Mouse (Mus musculus) neural tube, embryonic 11.5 days (tissue): Measurements from ENCODE around the gene Fbxo42. TPM values are rescaled to one million over a fixed set of nuclear protein-coding genes. Genes with fewer than 3 reads are reported as not detected.

Source experiments
- ATAC-seq: fragments of 200-750 bp; cut with Nextera tagmentation; 2 replicates; pipeline ENCODE4 v1.8.0; 2017; ENCODE audit warnings: moderate number of reproducible peaks, mild to moderate bottlenecking, moderate TSS enrichment, moderate library complexity; ENCODE audit not compliant: insufficient read depth, low FRiP score, low TSS enrichment
- DNase-seq: peaks from one replicate; pipeline ENCODE4 v3.0.0-alpha.2; 2015; ENCODE audit warnings: low spot score
- H3K27ac ChIP-seq: fragments of 300-500 bp; sonication (generic); 2 replicates; pipeline ENCODE4 v1.5.1; 2014; ENCODE audit warnings: low read depth, mild to moderate bottlenecking, low read length
- H3K27me3 ChIP-seq: fragments of 300-500 bp; sonication (generic); 2 replicates; pipeline ENCODE4 v1.6.1; 2014; ENCODE audit warnings: mild to moderate bottlenecking, low read length, mixed read lengths; ENCODE audit not compliant: control insufficient read depth, insufficient read depth
- H3K36me3 ChIP-seq: fragments of 300-500 bp; sonication (generic); 2 replicates; pipeline ENCODE4 v1.6.1; 2014; ENCODE audit warnings: mild to moderate bottlenecking, low read length, moderate library complexity, mixed read lengths; ENCODE audit not compliant: control insufficient read depth, insufficient read depth
- H3K4me1 ChIP-seq: fragments of 300-500 bp; sonication (generic); 2 replicates; pipeline ENCODE4 v1.6.1; 2014; ENCODE audit warnings: low read length, mixed read lengths; ENCODE audit not compliant: control insufficient read depth, insufficient read depth
- H3K4me2 ChIP-seq: fragments of 300-500 bp; sonication (generic); 2 replicates; pipeline ENCODE4 v1.6.1; 2014; ENCODE audit warnings: low read depth, mild to moderate bottlenecking, moderate library complexity
- H3K4me3 ChIP-seq: fragments of 300-500 bp; sonication (generic); 2 replicates; pipeline ENCODE4 v1.5.1; 2014; ENCODE audit warnings: low read depth, low read length
- H3K9ac ChIP-seq: fragments of 300-500 bp; sonication (generic); 2 replicates; pipeline ENCODE4 v1.6.1; 2014; ENCODE audit warnings: mild to moderate bottlenecking, low read length
- H3K9me3 ChIP-seq: fragments of 300-500 bp; sonication (generic); 2 replicates; pipeline ENCODE4 v1.6.1; 2016; ENCODE audit warnings: low read length; ENCODE audit not compliant: control insufficient read depth
- WGBS: fragments of 180-500 bp; shearing (Covaris S2); extraction: QIAGEN DNeasy Blood & Tissue Kit; methylation state at CpG from one replicate; pipeline ENCODE4 v1.1.7; 2014; 5-methylcytosine and 5-hydroxymethylcytosine counted together
- polyA plus RNA-seq: library from polyadenylated mRNA; unstranded; fragments of >200 nt; fragmentation: Nextera tagmentation; extraction: Ambion mirVana; gene quantifications from 2 replicates; pipeline ENCODE4 v1.2.1, GENCODE M21; 2014

Fbxo42 gene
- polyA plus RNA-seq, 1 experiment from 2014 or later, result 29.3 TPM

- no peak for DNase-seq
- H3K4me2 ChIP-seq, result no peak overlapping the region
- WGBS, result 36% methylated on average over 5 of the region's 5 CpGs
- H3K4me1 ChIP-seq, result peaks cover 25% of the 10 kb centered on the region
- peaks cover 92% of the 10 kb centered on the region for H3K27me3 ChIP-seq
- no peak overlapping the region for H3K27ac ChIP-seq
- H3K4me3 ChIP-seq, result no peak overlapping the region
- H3K36me3 ChIP-seq, result no peaks in the 10 kb centered on the region
- no peaks in the 10 kb centered on the region for H3K9me3 ChIP-seq
- no peak for ATAC-seq
- H3K9ac ChIP-seq, result peak overlapping the region; percentile 18; the same call in 1 of the 2 replicates
Measured at GRCm38 (mm10) chr4:141244401-141244800, 96.7 kb downstream of the Fbxo42 start.

- no peak overlapping the region for H3K27ac ChIP-seq
- peaks cover 90% of the 10 kb centered on the region for H3K27me3 ChIP-seq
- DNase-seq (peak; percentile 36), ATAC-seq (no peak)
- peaks cover 25% of the 10 kb centered on the region for H3K4me1 ChIP-seq
- no peaks in the 10 kb centered on the region for H3K9me3 ChIP-seq
- no peaks in the 10 kb centered on the region for H3K36me3 ChIP-seq
- WGBS, result 15% methylated on average over 9 of the region's 9 CpGs
- H3K4me3 ChIP-seq, result no peak overlapping the region
- no peak overlapping the region for H3K4me2 ChIP-seq
- H3K9ac ChIP-seq, result peak overlapping the region; percentile 26; the same call in 1 of the 2 replicates
Measured at GRCm38 (mm10) chr4:141244931-141245425, 97.3 kb downstream of the Fbxo42 start.

- Histone ChIP-seq H3K9ac (no peak overlapping the region), H3K4me2 (no peak overlapping the region; the same call in 1 of the 2 replicates), H3K27ac (no peak overlapping the region), H3K4me3 (no peak overlapping the region), H3K27me3 (peaks cover 77% of the 10 kb centered on the region), H3K9me3 (no peaks in the 10 kb centered on the region), H3K4me1 (peaks cover 25% of the 10 kb centered on the region), H3K36me3 (no peaks in the 10 kb centered on the region)
- no peak for ATAC-seq
- 26% methylated on average over 24 of the region's 24 CpGs for WGBS
- no peak for DNase-seq
Measured at GRCm38 (mm10) chr4:141246089-141246997, 98.6 kb downstream of the Fbxo42 start.

- Histone ChIP-seq H3K36me3 (no peaks in the 10 kb centered on the region), H3K4me3 (no peak overlapping the region), H3K27ac (no peak overlapping the region), H3K27me3 (peaks cover 71% of the 10 kb centered on the region), H3K9me3 (no peaks in the 10 kb centered on the region), H3K4me2 (no peak overlapping the region), H3K4me1 (peaks cover 25% of the 10 kb centered on the region), H3K9ac (no peak overlapping the region)
- no peak for ATAC-seq
- 4% methylated on average over 17 of the region's 17 CpGs for WGBS
- no peak for DNase-seq
Measured at GRCm38 (mm10) chr4:141246998-141247350, 99.3 kb downstream of the Fbxo42 start.

GRCm38 (mm10) chr4:141247776-141248613 is 100.3 kb downstream of the Fbxo42 start:
- H3K36me3 ChIP-seq, result no peaks in the 10 kb centered on the region
- H3K27ac ChIP-seq, result no peak overlapping the region
- peak; percentile 51 for DNase-seq
- H3K4me2 ChIP-seq, result peak overlapping the region; percentile 38
- no peak overlapping the region for H3K9ac ChIP-seq
- peak overlapping the region; percentile 36 for H3K4me3 ChIP-seq
- peaks cover 61% of the 10 kb centered on the region for H3K27me3 ChIP-seq
- H3K9me3 ChIP-seq, result no peaks in the 10 kb centered on the region
- H3K4me1 ChIP-seq, result peaks cover 25% of the 10 kb centered on the region
- ATAC-seq, result peak; percentile 46; the same call in 1 of the 2 replicates
- under 1% methylated on average over 56 of the region's 60 CpGs for WGBS

- no peak for DNase-seq
- no peaks in the 10 kb centered on the region for H3K9me3 ChIP-seq
- no peak for ATAC-seq
- H3K9ac ChIP-seq, result no peak overlapping the region
- H3K36me3 ChIP-seq, result no peaks in the 10 kb centered on the region
- H3K27ac ChIP-seq, result no peak overlapping the region
- H3K27me3 ChIP-seq, result peaks cover 56% of the 10 kb centered on the region
- no peak overlapping the region for H3K4me2 ChIP-seq
- no peak overlapping the region for H3K4me3 ChIP-seq
- 9% methylated on average over 11 of the region's 11 CpGs for WGBS
- peaks cover 25% of the 10 kb centered on the region for H3K4me1 ChIP-seq
Measured at GRCm38 (mm10) chr4:141248614-141248978, 100.9 kb downstream of the Fbxo42 start.

GRCm38 (mm10) chr4:141249383-141249782 is 101.7 kb downstream of the Fbxo42 start:
- no peak overlapping the region for H3K9ac ChIP-seq
- ATAC-seq (no peak), DNase-seq (no peak)
- no peak overlapping the region for H3K27ac ChIP-seq
- H3K4me3 ChIP-seq, result no peak overlapping the region
- H3K9me3 ChIP-seq, result no peaks in the 10 kb centered on the region
- peaks cover 49% of the 10 kb centered on the region for H3K27me3 ChIP-seq
- WGBS, result 71% methylated on average over 11 of the region's 11 CpGs
- H3K4me1 ChIP-seq, result peaks cover 25% of the 10 kb centered on the region
- no peaks in the 10 kb centered on the region for H3K36me3 ChIP-seq
- no peak overlapping the region for H3K4me2 ChIP-seq

- no peak for ATAC-seq
- Histone ChIP-seq H3K27me3 (peaks cover 36% of the 10 kb centered on the region), H3K9ac (no peak overlapping the region), H3K36me3 (no peaks in the 10 kb centered on the region), H3K4me1 (peaks cover 18% of the 10 kb centered on the region), H3K27ac (no peak overlapping the region), H3K4me2 (no peak overlapping the region), H3K4me3 (no peak overlapping the region), H3K9me3 (no peaks in the 10 kb centered on the region)
- WGBS, result 77% methylated on average over 8 of the region's 8 CpGs
- DNase-seq, result no peak
Measured at GRCm38 (mm10) chr4:141251071-141251470, 103.4 kb downstream of the Fbxo42 start.
